Mouse (Mus musculus): ENCODE measurements at regions not wholly inside any gene's neighbourhood (a gene's known extent, or its start where the extent isn't known, plus 50 kb on each side); places are given as distances from the start of the nearest gene placed in this dataset.

DNA sequence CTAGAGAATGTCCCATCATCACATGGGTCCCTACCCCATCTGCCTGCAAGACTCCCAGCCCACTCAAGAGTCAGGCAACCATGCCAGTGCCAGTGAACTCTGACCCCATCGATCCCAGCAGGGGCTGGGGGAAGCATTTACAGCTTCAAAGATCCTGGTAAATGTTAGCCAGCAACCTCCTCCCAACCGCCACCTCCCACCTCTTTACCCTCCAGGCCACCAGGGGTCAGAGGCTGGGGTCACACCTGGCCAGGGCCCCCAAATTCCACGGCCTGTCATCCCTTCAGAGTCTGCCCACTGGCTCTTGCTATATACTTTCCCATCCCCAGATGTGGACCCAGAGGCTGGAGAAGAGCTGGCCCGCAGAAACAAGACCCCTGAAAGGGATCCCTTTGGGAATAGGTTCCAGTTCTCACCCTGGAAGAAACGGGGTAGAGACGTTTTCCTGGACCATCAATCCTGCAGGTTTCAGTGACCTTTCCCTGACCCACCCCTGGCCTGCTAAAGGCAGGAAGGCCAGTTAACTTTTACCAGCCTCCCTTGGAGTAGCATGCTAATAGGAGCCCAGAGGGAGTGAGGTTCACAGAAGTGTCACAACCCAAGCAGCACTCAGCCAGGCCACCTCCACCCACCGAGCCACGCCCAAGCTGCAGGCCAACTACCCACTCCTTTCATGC, 132.9 kb upstream of the Zfp703 start:
- no peak overlapping the region for H3K4me3 ChIP-seq (ENCODE audit: low read depth, low read length)
- ATAC-seq (ENCODE audit: insufficient number of reproducible peaks, insufficient read depth, low FRiP score, low read depth) = no peak
- no peak overlapping the region for H3K9ac ChIP-seq (replicated peaks; ENCODE audit: low read depth, low read length)
- H3K27me3 ChIP-seq (ENCODE audit: control insufficient read depth, insufficient read depth, low read length) = no peaks in the 10 kb centered on the region
- peaks cover 25% of the 10 kb centered on the region for H3K4me1 ChIP-seq (ENCODE audit: control insufficient read depth, insufficient read depth, low read length)
- no peaks in the 10 kb centered on the region for H3K9me3 ChIP-seq (ENCODE audit: control insufficient read depth, low read depth, low read length)
- H3K4me2 ChIP-seq (replicated peaks; ENCODE audit: low read depth, low read length) = no peak overlapping the region
- 40% methylated on average over 8 of the region's 8 CpGs for WGBS
- H3K36me3 ChIP-seq (ENCODE audit: control insufficient read depth, insufficient read depth, low read length) = no peaks in the 10 kb centered on the region
- peak overlapping the region; percentile 23; the same call in 1 of the 2 replicates for H3K27ac ChIP-seq (ENCODE audit: low read length)

GRCm38 (mm10) chr8:26844809-26845143, 132.3 kb upstream of the Zfp703 start:
- ATAC-seq (ENCODE audit: insufficient number of reproducible peaks, insufficient read depth, low FRiP score, low read depth) = no peak
- WGBS = 86% methylated on average over 6 of the region's 6 CpGs
- no peaks in the 10 kb centered on the region for H3K36me3 ChIP-seq (ENCODE audit: control insufficient read depth, insufficient read depth, low read length)

GRCm38 (mm10) chr8:26845481-26846194, 131.5 kb upstream of the Zfp703 start:
- peaks cover 30% of the 10 kb centered on the region for H3K4me1 ChIP-seq (ENCODE audit: control insufficient read depth, insufficient read depth, low read length)
- no peaks in the 10 kb centered on the region for H3K27me3 ChIP-seq (ENCODE audit: control insufficient read depth, insufficient read depth, low read length)
- H3K9me3 ChIP-seq (ENCODE audit: control insufficient read depth, low read depth, low read length) = no peaks in the 10 kb centered on the region
- no peak overlapping the region for H3K9ac ChIP-seq (replicated peaks; ENCODE audit: low read depth, low read length)
- no peak for ATAC-seq (ENCODE audit: insufficient number of reproducible peaks, insufficient read depth, low FRiP score, low read depth)
- no peak overlapping the region for H3K4me3 ChIP-seq (ENCODE audit: low read depth, low read length)
- H3K36me3 ChIP-seq (ENCODE audit: control insufficient read depth, insufficient read depth, low read length) = no peaks in the 10 kb centered on the region
- H3K27ac ChIP-seq (ENCODE audit: low read length) = peak overlapping the region; percentile 23; the same call in 1 of the 2 replicates
- WGBS = 56% methylated on average over 11 of the region's 11 CpGs
- no peak overlapping the region for H3K4me2 ChIP-seq (replicated peaks; ENCODE audit: low read depth, low read length)

More at GRCm38 (mm10) chr8:26844809-26845143, 132.3 kb upstream of the Zfp703 start:
- Histone ChIP-seq H3K4me1 (ENCODE audit: control insufficient read depth, insufficient read depth, low read length) (peaks cover 31% of the 10 kb centered on the region), H3K27ac (ENCODE audit: low read length) (peak overlapping the region; percentile 23; the same call in 1 of the 2 replicates), H3K27me3 (ENCODE audit: control insufficient read depth, insufficient read depth, low read length) (no peaks in the 10 kb centered on the region), H3K4me3 (ENCODE audit: low read depth, low read length) (no peak overlapping the region), H3K9ac (replicated peaks; ENCODE audit: low read depth, low read length) (no peak overlapping the region), H3K9me3 (ENCODE audit: control insufficient read depth, low read depth, low read length) (no peaks in the 10 kb centered on the region), H3K4me2 (replicated peaks; ENCODE audit: low read depth, low read length) (no peak overlapping the region)

- no peaks in the 10 kb centered on the region for H3K36me3 ChIP-seq (ENCODE audit: control insufficient read depth, insufficient read depth, low read length)
- no peak overlapping the region for H3K27ac ChIP-seq (ENCODE audit: low read length)
- no peak overlapping the region for H3K4me2 ChIP-seq (replicated peaks; ENCODE audit: low read depth, low read length)
- ATAC-seq (ENCODE audit: insufficient number of reproducible peaks, insufficient read depth, low FRiP score, low read depth) = no peak
- no peak overlapping the region for H3K4me3 ChIP-seq (ENCODE audit: low read depth, low read length)
- 64% methylated on average over 9 of the region's 9 CpGs for WGBS
- H3K9me3 ChIP-seq (ENCODE audit: control insufficient read depth, low read depth, low read length) = no peaks in the 10 kb centered on the region
- H3K27me3 ChIP-seq (ENCODE audit: control insufficient read depth, insufficient read depth, low read length) = no peaks in the 10 kb centered on the region
- H3K9ac ChIP-seq (replicated peaks; ENCODE audit: low read depth, low read length) = no peak overlapping the region
- H3K4me1 ChIP-seq (ENCODE audit: control insufficient read depth, insufficient read depth, low read length) = peaks cover 36% of the 10 kb centered on the region
Observed at GRCm38 (mm10) chr8:26847009-26847408, 130.1 kb upstream of the Zfp703 start.

GRCm38 (mm10) chr8:26848098-26848772, 128.9 kb upstream of the Zfp703 start:
- peak; percentile 56; the same call in 1 of the 2 replicates for ATAC-seq (ENCODE audit: insufficient number of reproducible peaks, insufficient read depth, low FRiP score, low read depth)
- H3K9ac ChIP-seq (replicated peaks; ENCODE audit: low read depth, low read length) = no peak overlapping the region
- H3K4me2 ChIP-seq (replicated peaks; ENCODE audit: low read depth, low read length) = peak overlapping the region; percentile 26; the same call in 1 of the 2 replicates
- no peaks in the 10 kb centered on the region for H3K27me3 ChIP-seq (ENCODE audit: control insufficient read depth, insufficient read depth, low read length)
- H3K36me3 ChIP-seq (ENCODE audit: control insufficient read depth, insufficient read depth, low read length) = no peaks in the 10 kb centered on the region
- 28% methylated on average over 17 of the region's 17 CpGs for WGBS
- no peak overlapping the region for H3K4me3 ChIP-seq (ENCODE audit: low read depth, low read length)
- peaks cover 40% of the 10 kb centered on the region for H3K4me1 ChIP-seq (ENCODE audit: control insufficient read depth, insufficient read depth, low read length)
- H3K9me3 ChIP-seq (ENCODE audit: control insufficient read depth, low read depth, low read length) = no peaks in the 10 kb centered on the region
- H3K27ac ChIP-seq (ENCODE audit: low read length) = peak overlapping the region; percentile 48; the same call in 1 of the 2 replicates

GRCm38 (mm10) chr8:26848955-26849684, 128.0 kb upstream of the Zfp703 start:
- Histone ChIP-seq H3K36me3 (ENCODE audit: control insufficient read depth, insufficient read depth, low read length) (no peaks in the 10 kb centered on the region), H3K4me1 (ENCODE audit: control insufficient read depth, insufficient read depth, low read length) (peaks cover 38% of the 10 kb centered on the region), H3K9me3 (ENCODE audit: control insufficient read depth, low read depth, low read length) (no peaks in the 10 kb centered on the region), H3K27me3 (ENCODE audit: control insufficient read depth, insufficient read depth, low read length) (no peaks in the 10 kb centered on the region), H3K27ac (ENCODE audit: low read length) (peak overlapping the region; percentile 63; the same call in 1 of the 2 replicates), H3K9ac (replicated peaks; ENCODE audit: low read depth, low read length) (no peak overlapping the region), H3K4me2 (replicated peaks; ENCODE audit: low read depth, low read length) (0 out of 2 replicates have a peak overlapping the region, but pooled peaks have one; percentile 26), H3K4me3 (ENCODE audit: low read depth, low read length) (no peak overlapping the region)
- 38% methylated on average over 19 of the region's 19 CpGs for WGBS
- peak; percentile 50 for ATAC-seq (ENCODE audit: insufficient number of reproducible peaks, insufficient read depth, low FRiP score, low read depth)

GRCm38 (mm10) chr8:26851871-26852800, 125.0 kb upstream of the Zfp703 start:
- H3K4me3 ChIP-seq (ENCODE audit: low read depth, low read length) = no peak overlapping the region
- 53% methylated on average over 18 of the region's 18 CpGs for WGBS
- H3K4me2 ChIP-seq (replicated peaks; ENCODE audit: low read depth, low read length) = no peak overlapping the region
- H3K27me3 ChIP-seq (ENCODE audit: control insufficient read depth, insufficient read depth, low read length) = no peaks in the 10 kb centered on the region
- H3K36me3 ChIP-seq (ENCODE audit: control insufficient read depth, insufficient read depth, low read length) = no peaks in the 10 kb centered on the region
- H3K4me1 ChIP-seq (ENCODE audit: control insufficient read depth, insufficient read depth, low read length) = peaks cover 43% of the 10 kb centered on the region
- H3K9me3 ChIP-seq (ENCODE audit: control insufficient read depth, low read depth, low read length) = no peaks in the 10 kb centered on the region
- no peak overlapping the region for H3K27ac ChIP-seq (ENCODE audit: low read length)
- ATAC-seq (ENCODE audit: insufficient number of reproducible peaks, insufficient read depth, low FRiP score, low read depth) = no peak
- no peak overlapping the region for H3K9ac ChIP-seq (replicated peaks; ENCODE audit: low read depth, low read length)

Measured in stomach, embryonic 14.5 days (tissue).